Mouse (Mus musculus) urinary bladder, postnatal 36 days (tissue): ENCODE results near the gene Tctn1.

Experiments
- DNase-seq, 2 experiments: peaks; one replicate each; pipeline ENCODE4 v3.0.0; 2022; ENCODE audit warnings: low spot score in 2 of 2, mixed read lengths in 1 of 2

Gene Tctn1

GRCm38 (mm10) chr5:122247529-122247928 is 16.7 kb downstream of the Tctn1 start:
- no peak for DNase-seq

GRCm38 (mm10) chr5:122246547-122247167 is 17.6 kb downstream of the Tctn1 start:
- no peak for DNase-seq

- DNase-seq: no peak
Measured at GRCm38 (mm10) chr5:122245186-122245585, 19.1 kb downstream of the Tctn1 start.

DNA sequence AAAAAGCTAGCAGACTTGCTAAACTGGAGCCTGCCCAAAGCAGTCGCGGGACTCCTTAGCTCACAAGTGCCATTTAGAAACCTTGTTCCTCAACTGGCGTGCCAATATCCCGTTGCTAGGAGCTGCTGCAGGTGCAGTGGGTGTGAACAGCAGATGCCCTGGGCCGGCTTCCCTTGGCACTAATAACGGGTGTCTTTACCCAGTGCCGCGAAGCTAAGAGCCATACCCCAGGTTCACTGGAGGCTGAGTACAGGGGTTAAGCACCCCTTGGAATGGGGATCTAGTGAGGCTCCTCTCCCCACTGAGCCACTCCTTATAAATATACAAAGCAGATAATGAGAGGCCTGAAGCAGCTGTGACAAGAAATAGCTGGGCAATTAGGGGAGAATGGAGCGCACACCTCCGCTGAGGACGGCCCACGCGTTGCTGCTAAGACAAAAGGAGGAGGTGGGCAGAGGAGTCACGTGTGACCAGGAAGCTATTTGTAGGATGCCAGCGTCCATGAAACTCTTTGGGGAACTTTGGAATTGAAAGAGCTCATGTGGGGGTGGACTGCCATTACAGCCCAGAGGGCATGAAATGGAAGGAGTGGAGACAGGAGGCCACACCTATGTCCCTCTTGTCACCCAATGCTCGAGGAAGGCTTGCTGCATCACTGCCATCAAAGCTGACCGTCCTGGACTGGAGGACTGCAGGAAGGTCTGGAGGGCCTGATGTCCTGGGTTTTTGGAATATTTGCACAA is 20.3 kb downstream of the Tctn1 start:
- DNase-seq: no peak

GRCm38 (mm10) chr5:122242521-122243123 is 21.6 kb downstream of the Tctn1 start:
- no peak for DNase-seq

- DNase-seq: no peak
Measured at GRCm38 (mm10) chr5:122240989-122241388, 23.3 kb downstream of the Tctn1 start.

GRCm38 (mm10) chr5:122240521-122240920 is 23.7 kb downstream of the Tctn1 start:
- DNase-seq: no peak

- no peak for DNase-seq
Measured at GRCm38 (mm10) chr5:122239618-122240017, 24.6 kb downstream of the Tctn1 start.

DNA sequence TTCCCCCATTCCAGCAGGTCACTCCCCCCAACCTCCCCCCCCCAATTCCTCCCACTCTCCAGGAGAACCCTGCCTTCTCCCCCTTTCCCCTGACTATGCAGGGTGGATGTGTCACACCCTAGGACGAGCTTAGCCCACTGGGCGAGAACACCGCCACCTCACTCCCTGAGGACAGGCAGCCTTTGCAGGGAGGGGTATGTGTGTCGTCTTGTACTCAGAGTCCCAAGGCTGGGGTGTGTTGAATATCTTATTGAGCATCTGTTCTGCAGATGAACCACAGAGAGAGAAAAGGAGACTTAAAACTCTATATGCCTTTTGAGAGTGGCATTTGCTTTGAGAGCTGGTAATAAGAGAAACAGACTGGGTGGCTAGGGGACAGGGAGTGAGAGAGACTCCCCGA is 27.1 kb downstream of the Tctn1 start:
- no peak for DNase-seq

- no peak for DNase-seq
Measured at GRCm38 (mm10) chr5:122235196-122235836, 28.9 kb downstream of the Tctn1 start.

GRCm38 (mm10) chr5:122234319-122235195 is 29.7 kb downstream of the Tctn1 start:
- DNase-seq: no peak

GRCm38 (mm10) chr5:122233695-122234094 is 30.6 kb downstream of the Tctn1 start:
- no peak for DNase-seq

DNA sequence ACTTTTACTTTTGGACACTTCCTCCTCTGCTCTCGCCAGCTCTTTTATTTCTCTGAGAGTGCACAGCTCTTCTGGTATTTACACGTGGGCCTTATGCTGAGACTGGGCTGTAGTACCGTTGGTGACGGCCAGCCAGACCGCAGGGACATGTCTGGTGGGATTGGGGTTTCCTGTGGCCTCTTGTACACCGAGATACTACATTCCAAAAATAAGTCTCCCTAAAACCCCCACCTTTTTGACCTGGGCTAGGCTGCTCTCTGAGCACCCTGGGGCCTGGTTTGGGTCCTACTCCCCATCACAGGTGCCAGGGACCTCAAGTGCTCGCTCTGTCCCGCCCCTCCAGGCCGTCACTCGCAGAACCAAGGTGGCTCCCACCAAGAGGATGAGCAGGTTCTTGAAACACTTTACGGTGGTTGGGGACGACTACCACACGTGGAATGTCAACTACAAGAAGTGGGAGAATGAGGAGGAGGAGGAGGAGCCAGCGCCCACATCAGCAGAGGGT is 31.1 kb downstream of the Tctn1 start:
- no peak for DNase-seq

GRCm38 (mm10) chr5:122232004-122232403 is 32.3 kb downstream of the Tctn1 start:
- no peak for DNase-seq

DNA sequence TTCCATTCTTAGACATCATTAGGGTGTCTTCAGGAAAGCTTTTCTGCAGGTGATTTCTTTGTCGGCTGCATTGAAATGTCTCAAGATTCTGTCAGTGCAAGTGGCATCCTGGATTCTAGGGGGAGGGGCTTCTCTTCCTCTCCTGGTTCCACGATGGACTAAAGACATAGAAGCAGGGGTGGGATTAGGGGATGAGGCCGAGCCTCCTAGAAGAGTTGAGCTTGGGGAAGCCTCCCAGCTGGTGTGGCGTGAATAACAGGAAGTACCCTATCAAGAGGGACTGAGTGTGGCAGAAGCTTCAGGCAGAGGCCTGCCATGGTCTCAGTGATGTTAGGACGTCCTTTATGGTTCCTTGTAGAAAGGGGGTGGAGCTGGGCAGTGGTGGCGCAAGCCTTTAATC is 32.8 kb downstream of the Tctn1 start:
- no peak for DNase-seq

- DNase-seq: no peak
Measured at GRCm38 (mm10) chr5:122230816-122231215, 33.4 kb downstream of the Tctn1 start.

- DNase-seq: no peak
Measured at GRCm38 (mm10) chr5:122228772-122229171, 35.5 kb downstream of the Tctn1 start.

DNA sequence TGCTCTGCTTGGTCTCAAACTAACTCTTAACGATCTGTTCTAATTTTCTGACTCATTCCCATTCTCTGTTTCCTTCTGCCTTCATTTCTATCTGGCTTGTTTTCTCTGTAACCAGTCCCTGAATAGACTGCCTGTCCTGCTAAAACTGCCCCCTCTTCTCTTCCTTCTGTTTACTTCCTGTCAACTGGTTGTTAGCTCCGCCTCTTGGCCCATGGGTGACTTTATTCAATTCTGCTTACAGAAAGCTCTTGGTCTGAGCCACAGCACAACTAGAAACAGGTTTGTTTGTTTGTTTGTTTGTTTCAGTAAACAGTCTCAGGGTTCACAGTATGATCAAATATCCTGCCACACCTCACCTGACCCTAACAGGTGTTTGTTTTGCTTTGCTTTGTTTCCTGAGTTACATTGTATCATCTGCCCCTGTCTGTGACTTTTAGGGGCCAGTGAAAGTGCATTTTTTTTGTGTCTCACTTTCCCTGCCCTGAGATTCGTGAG is 35.9 kb downstream of the Tctn1 start:
- DNase-seq: no peak

DNA sequence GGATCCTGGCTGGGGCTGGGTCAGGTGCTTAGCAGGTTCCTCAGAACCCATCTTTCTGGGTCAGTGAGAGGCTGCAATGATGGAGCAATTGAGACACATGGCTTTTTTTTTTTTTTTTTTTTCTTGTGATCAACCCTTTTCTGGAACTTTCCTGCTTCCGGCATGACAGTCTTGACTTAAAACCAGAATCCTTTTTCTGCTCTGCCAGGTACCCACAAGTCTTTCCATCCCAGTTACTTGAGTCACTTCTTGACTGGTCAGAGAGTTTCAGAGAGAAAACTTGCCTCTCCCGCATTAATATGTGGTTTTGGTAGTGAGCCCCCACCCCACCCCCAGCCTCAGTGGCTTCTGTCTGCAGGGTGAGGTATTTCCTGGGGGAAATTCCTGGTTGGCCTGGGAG is 40.0 kb downstream of the Tctn1 start:
- no peak for DNase-seq

GRCm38 (mm10) chr5:122221085-122221484 is 43.2 kb downstream of the Tctn1 start:
- no peak for DNase-seq
